Mouse (Mus musculus) left cerebral cortex, postnatal 14 days (tissue): Measurements from ENCODE around the gene Plaur. TPM values are rescaled to one million over a fixed set of nuclear protein-coding genes. Genes with fewer than 3 reads are reported as not detected.
A peak's percentile ranks its signal among the peaks of the same experiment; 100 is the strongest.

ENCODE experiments used
- DNase-seq, 2 experiments: peaks; one replicate each; pipeline ENCODE4 v3.0.0; 2021 to 2022; ENCODE audit warnings: low spot score in 2 of 2, mixed read lengths in 1 of 2
- intact Hi-C: fragments of 180-260 bp; cut with DNase I; formaldehyde crosslinking; loops from one replicate; pipeline ENCODE4 v1.15.1; 2025
- total RNA-seq, 2 experiments: library from RNA; stranded (reverse); gene quantifications; 2 replicates each; pipeline ENCODE4 v1.2.3; 2021

The Plaur gene
- total RNA-seq, 2 experiments from 2014 or later, result 0.30 to 1.3 TPM

GRCm38 (mm10) chr7:24441785-24442184 lies 20.5 kb upstream of the Plaur start:
- intact Hi-C loops, result no loop called here
- DNase-seq, result peak; percentile 56 to 77

GRCm38 (mm10) chr7:24442313-24442712 lies 20.0 kb upstream of the Plaur start:
- intact Hi-C loops, result no loop called here
- no peak for DNase-seq

GRCm38 (mm10) chr7:24445266-24445926 lies 16.9 kb upstream of the Plaur start:
- no peak for DNase-seq
- intact Hi-C loops, result no loop called here

- intact Hi-C loops, result no loop called here
- peak; percentile 30 to 66 for DNase-seq
Observed at GRCm38 (mm10) chr7:24446697-24447340, 15.5 kb upstream of the Plaur start.

- intact Hi-C loops, result no loop called here
- DNase-seq, result no peak
Observed at GRCm38 (mm10) chr7:24448782-24449517, 13.3 kb upstream of the Plaur start.

- no peak for DNase-seq
- intact Hi-C loops, result no loop called here
Observed at GRCm38 (mm10) chr7:24450585-24451017, 11.7 kb upstream of the Plaur start.

- DNase-seq, result peak in 1 of 2 experiments; percentile 42
- intact Hi-C loops, result no loop called here
Observed at GRCm38 (mm10) chr7:24451855-24452311, 10.4 kb upstream of the Plaur start, which contains the start of gene Irgc1. Irgc1 (minus strand) TSS chr7:24452297.

- intact Hi-C loops, result no loop called here
Observed at GRCm38 (mm10) chr7:24454199-24454598, 8.1 kb upstream of the Plaur start.

GRCm38 (mm10) chr7:24455726-24456125 lies 6.6 kb upstream of the Plaur start:
- intact Hi-C loops, result no loop called here
- DNase-seq, result no peak

More at GRCm38 (mm10) chr7:24454199-24454598, 8.1 kb upstream of the Plaur start:
- no peak for DNase-seq

- intact Hi-C loops, result no loop called here
- no peak for DNase-seq
Observed at GRCm38 (mm10) chr7:24457726-24458370, 4.4 kb upstream of the Plaur start.

GRCm38 (mm10) chr7:24459440-24459839 lies 2.8 kb upstream of the Plaur start:
- DNase-seq, result no peak
- intact Hi-C loops, result no loop called here

GRCm38 (mm10) chr7:24459843-24460242 lies 2.4 kb upstream of the Plaur start:
- DNase-seq, result no peak
- intact Hi-C loops, result no loop called here

- DNase-seq, result no peak
- intact Hi-C loops, result no loop called here
Observed at GRCm38 (mm10) chr7:24461376-24462051, 770 bp upstream of the Plaur start.

- intact Hi-C loops, result no loop called here
- no peak for DNase-seq
Observed at GRCm38 (mm10) chr7:24466835-24467234, 4.6 kb downstream of the Plaur start.

- DNase-seq, result no peak
- intact Hi-C loops, result no loop called here
Observed at GRCm38 (mm10) chr7:24467886-24468285, 5.6 kb downstream of the Plaur start.

GRCm38 (mm10) chr7:24469126-24469525 lies 6.8 kb downstream of the Plaur start:
- no peak for DNase-seq
- intact Hi-C loops, result no loop called here

GRCm38 (mm10) chr7:24470356-24470755 lies 8.1 kb downstream of the Plaur start:
- intact Hi-C loops, result no loop called here
- DNase-seq, result no peak

- intact Hi-C loops, result no loop called here
- DNase-seq, result no peak
Observed at GRCm38 (mm10) chr7:24472442-24472841, 10.2 kb downstream of the Plaur start.

GRCm38 (mm10) chr7:24472937-24473336 lies 10.7 kb downstream of the Plaur start:
- DNase-seq, result no peak
- intact Hi-C loops, result no loop called here
